Mouse (Mus musculus) left cerebral cortex, adult 8-10 months (tissue): ENCODE results near the gene Pknox2. TPM values are rescaled to one million over a fixed set of nuclear protein-coding genes. Genes with fewer than 3 reads are reported as not detected.

Experiments
- DNase-seq, 2 experiments: peaks; one replicate each; pipeline ENCODE4 v3.0.0; 2022; ENCODE audit warnings: low spot score in 2 of 2
- total RNA-seq, 4 experiments: library from RNA; stranded (reverse); gene quantifications; 2 replicates each; pipeline ENCODE4 v1.2.4; 2022

The Pknox2 gene
- 10 to 100 TPM; 74.9 to 86.8 (median 78.3) TPM for total RNA-seq

- peak in 1 of 2 experiments; percentile 81 for DNase-seq
Observed at GRCm38 (mm10) chr9:37147359-37147685, at the start of gene Pknox2. Gene Pknox2, minus strand, starts transcription at chr9:37147407.

GRCm38 (mm10) chr9:37188024-37188423 lies 40.8 kb upstream of the Pknox2 start:
- DNase-seq: no peak

DNA sequence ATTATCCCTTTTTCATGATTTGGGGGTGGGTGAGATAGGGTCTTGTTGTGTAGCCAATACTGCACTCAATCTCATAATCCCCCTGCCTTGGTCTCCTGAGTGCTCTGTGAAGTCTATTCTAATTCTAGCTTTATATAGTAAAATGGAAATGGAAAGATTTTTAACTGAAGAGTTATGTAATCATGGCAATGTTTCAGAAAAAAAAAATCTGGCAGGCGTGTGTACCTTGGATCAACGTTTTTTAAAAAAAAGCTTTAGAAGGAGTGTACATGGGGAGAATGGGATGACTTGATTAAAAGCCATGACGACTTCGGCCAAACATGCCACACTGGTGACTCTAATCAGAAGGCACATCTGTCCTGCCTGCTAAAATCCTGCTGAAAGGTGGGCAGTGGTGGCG lies 40.2 kb upstream of the Pknox2 start:
- no peak for DNase-seq

GRCm38 (mm10) chr9:37183176-37183575 lies 36.0 kb upstream of the Pknox2 start:
- DNase-seq: no peak

DNA sequence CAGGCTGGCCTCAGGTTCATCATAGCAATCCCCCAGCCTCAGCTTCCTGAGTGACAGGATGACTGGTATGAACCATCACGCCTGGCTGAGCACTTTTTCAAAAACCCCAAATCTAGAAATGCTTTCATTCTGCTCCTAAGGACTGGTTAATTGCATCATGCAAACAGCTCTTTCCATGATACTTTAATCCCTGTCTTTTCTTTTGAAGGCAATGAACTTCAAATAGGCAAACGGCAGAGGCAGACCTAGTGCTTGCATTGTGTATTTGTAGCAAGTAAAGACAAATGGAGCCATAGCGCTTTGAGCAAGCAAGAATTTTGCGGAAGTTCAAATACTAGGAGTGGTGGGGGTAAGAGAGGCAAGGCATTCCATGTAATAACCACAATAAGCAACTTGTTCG lies 34.4 kb upstream of the Pknox2 start:
- DNase-seq: no peak

DNA sequence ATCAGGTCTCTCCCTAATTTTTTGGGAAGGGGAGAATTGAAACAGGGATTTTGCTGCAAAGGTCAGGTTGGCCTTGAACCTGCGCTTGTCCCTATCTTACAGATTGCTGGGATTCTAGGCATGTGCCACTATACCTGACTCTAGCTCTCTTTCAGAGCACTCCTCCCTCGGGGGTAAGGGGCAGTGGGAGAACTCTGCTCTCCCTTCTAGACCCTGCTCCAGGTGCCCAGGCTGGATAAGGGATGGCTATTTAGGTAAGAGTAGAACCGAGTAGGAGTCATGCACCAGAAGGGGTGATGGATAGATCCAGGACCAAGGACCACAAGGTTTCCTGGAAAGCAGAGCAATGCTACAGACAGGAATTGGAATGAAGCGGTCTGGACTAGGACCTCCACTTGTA lies 32.4 kb upstream of the Pknox2 start:
- no peak for DNase-seq

GRCm38 (mm10) chr9:37178911-37179310 lies 31.7 kb upstream of the Pknox2 start:
- DNase-seq: peak in 1 of 2 experiments; percentile 26

- no peak for DNase-seq
Observed at GRCm38 (mm10) chr9:37177551-37177950, 30.3 kb upstream of the Pknox2 start.

DNA sequence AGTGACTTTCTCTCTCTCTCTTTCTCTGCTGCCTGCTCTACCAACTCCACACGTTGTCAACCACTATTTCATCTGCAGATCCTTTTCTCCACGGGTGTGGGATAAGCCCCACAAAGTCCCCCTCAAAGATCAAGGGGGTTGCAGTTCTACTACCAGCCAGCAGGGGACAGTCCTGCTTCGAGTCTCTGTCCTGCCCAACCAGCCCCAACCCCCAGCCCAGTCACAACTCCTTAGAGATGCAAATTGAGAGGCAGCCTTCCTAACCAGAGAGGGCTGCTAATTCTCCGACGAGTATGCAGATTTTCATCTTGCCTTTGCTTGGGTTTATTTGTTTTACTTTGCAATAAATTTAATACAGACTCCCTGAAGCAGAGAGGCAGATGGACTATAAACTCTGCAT lies 29.9 kb upstream of the Pknox2 start:
- peak; percentile 43 to 47 for DNase-seq

GRCm38 (mm10) chr9:37176002-37176401 lies 28.8 kb upstream of the Pknox2 start:
- no peak for DNase-seq

DNA sequence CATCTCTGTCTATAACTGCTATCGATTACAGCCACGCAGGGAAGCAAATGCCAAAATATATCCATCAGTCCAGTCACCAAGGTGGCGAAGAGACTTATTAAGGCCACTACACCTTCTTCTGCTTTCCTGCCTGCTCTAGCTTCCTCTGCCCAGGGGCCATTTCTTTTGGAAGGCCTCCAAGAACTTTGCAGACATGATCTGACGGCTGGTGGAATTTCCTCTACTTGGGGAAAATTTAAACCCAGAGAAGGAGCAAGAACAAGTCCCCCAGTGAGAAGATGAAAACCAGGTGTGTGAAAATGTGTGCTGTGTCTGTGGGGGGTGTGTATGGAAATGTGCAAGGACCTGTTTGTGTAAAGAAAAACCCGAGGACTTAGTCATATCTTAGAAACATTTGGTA lies 26.2 kb upstream of the Pknox2 start:
- DNase-seq: no peak

- no peak for DNase-seq
Observed at GRCm38 (mm10) chr9:37166899-37167298, 19.7 kb upstream of the Pknox2 start.

DNA sequence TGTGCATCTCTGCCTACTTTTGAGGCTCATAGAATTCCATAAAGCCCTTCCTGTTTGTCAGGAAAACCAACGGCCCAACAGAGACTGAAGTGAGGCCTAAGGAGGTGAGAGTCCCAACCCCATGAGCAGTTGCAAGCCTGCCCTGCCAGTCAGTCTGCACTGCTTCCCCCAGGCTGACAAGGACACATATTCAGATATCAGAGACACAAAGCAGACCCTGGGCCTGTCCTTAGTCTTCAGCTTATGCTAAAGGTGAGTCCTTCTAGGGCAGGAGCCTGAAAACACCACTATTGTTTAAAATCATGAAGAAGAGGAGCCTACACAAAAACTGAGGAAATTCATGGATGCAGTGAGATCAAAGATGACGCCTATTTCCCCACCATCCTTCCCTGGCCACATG lies 13.5 kb upstream of the Pknox2 start:
- no peak for DNase-seq

GRCm38 (mm10) chr9:37147886-37148285 lies 679 bp upstream of the Pknox2 start:
- no peak for DNase-seq

DNA sequence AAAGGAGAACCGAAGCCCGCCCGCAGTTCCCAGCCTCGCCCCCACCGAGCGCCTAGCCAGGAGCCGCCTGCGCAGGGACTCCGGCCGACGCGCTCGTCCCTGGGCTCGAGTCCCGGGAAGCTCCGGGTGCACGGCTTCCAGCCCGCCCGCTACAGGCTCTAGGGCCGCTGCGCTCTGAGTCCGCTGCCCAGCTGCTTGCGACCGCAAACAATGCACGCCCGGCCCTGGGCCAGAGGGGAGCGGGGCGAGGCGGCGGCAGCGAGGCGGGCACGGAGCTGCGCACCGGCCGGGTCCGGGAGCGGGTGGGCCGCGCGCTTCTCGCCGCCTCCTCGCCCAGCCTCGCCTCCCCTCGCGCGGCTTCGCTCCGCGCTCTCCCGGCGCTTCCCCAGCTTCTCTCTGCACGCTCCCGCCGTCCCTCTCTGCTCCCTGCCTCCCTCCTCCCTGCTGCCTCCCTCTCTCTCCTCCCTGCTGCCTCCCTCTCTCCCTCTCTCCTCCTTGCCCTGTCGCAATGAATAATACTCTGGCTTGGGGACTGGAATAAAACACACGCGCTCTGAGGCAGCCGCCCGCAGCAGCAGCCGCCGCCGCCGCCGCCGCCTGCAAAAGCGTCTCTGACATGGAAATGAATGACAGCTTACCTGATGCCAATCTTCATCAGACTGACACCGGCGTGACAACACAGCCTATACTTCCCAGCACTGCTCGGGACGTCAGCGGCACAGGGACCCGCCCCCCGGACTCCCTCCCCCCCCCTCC lies 426 bp downstream of the Pknox2 start:
- peak; percentile 75 to 82 for DNase-seq

GRCm38 (mm10) chr9:37146353-37146602 lies 929 bp downstream of the Pknox2 start:
- DNase-seq: peak in 1 of 2 experiments; percentile 44

GRCm38 (mm10) chr9:37145616-37146352 lies 1.4 kb downstream of the Pknox2 start:
- peak in 1 of 2 experiments; percentile 53 for DNase-seq

- DNase-seq: no peak
Observed at GRCm38 (mm10) chr9:37145151-37145615, 2.0 kb downstream of the Pknox2 start.

GRCm38 (mm10) chr9:37144696-37145095 lies 2.5 kb downstream of the Pknox2 start:
- peak in 1 of 2 experiments; percentile 18 for DNase-seq

DNA sequence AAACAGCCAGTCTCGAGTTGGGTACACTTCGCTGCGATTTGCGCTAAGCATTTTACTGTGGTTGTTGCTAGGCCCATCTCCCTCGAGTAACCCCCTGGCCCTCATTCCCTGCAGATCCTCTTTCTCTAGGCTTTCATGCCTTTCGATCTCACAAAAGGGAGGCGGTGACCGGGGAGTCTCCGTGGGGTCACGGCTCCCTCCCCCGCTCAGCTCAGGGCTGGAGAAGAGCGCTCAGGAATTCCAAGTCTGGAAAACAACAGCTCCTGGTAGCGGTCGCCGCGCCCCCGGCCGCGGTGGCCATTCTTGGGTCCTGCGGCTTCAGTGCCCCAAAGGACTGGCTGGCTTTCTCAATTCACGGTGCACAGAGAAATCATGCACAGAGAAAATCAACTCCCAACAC lies 3.0 kb downstream of the Pknox2 start:
- DNase-seq: peak in 1 of 2 experiments; percentile 36

- DNase-seq: no peak
Observed at GRCm38 (mm10) chr9:37143046-37143931, 3.9 kb downstream of the Pknox2 start.

GRCm38 (mm10) chr9:37142107-37142506 lies 5.1 kb downstream of the Pknox2 start:
- no peak for DNase-seq
